Mouse (Mus musculus) adrenal gland, adult 8-10 months (tissue): ENCODE measurements at regions not wholly inside any gene's neighbourhood (a gene's known extent, or its start where the extent isn't known, plus 50 kb on each side); places are given as distances from the start of the nearest gene placed in this dataset.

ENCODE experiments used
- DNase-seq: peaks from one replicate; pipeline ENCODE4 v3.0.0; 2022

- DNase-seq, result no peak
Observed at GRCm38 (mm10) chr6:140934286-140934685, 205.2 kb downstream of the Gm11077 start.

- no peak for DNase-seq
Observed at GRCm38 (mm10) chr6:140938025-140938424, 208.9 kb downstream of the Gm11077 start.

- DNase-seq, result no peak
Observed at GRCm38 (mm10) chr6:140946720-140947119, 217.6 kb downstream of the Gm11077 start.

GRCm38 (mm10) chr6:140950483-140950882 is 221.4 kb downstream of the Gm11077 start:
- no peak for DNase-seq

- DNase-seq, result no peak
Observed at GRCm38 (mm10) chr6:140953256-140953655, 224.2 kb downstream of the Gm11077 start.

GRCm38 (mm10) chr6:140953721-140954120 is 224.6 kb downstream of the Gm11077 start:
- no peak for DNase-seq

- no peak for DNase-seq
Observed at GRCm38 (mm10) chr6:140955751-140956521, 226.9 kb downstream of the Gm11077 start.

- DNase-seq, result no peak
Observed at GRCm38 (mm10) chr6:140956522-140956863, 227.4 kb downstream of the Gm11077 start.

- DNase-seq, result no peak
Observed at GRCm38 (mm10) chr6:140961987-140962386, 232.9 kb downstream of the Gm11077 start.

- no peak for DNase-seq
Observed at GRCm38 (mm10) chr6:140962563-140962962, 233.5 kb downstream of the Gm11077 start.

GRCm38 (mm10) chr6:140973732-140974131 is 244.6 kb downstream of the Gm11077 start:
- no peak for DNase-seq

GRCm38 (mm10) chr6:140976989-140977388 is 247.9 kb downstream of the Gm11077 start:
- no peak for DNase-seq

GRCm38 (mm10) chr6:140983610-140984009 is 254.5 kb downstream of the Gm11077 start:
- DNase-seq, result no peak

- DNase-seq, result no peak
Observed at GRCm38 (mm10) chr6:140984249-140984648, 255.2 kb downstream of the Gm11077 start.

- DNase-seq, result no peak
Observed at GRCm38 (mm10) chr6:140993643-140994580, 255.2 kb upstream of the Pde3a start.

- DNase-seq, result no peak
Observed at GRCm38 (mm10) chr6:140995340-140996135, 253.5 kb upstream of the Pde3a start.

GRCm38 (mm10) chr6:140998069-140998468 is 251.0 kb upstream of the Pde3a start:
- no peak for DNase-seq

- no peak for DNase-seq
Observed at GRCm38 (mm10) chr6:141000552-141000951, 248.5 kb upstream of the Pde3a start.

- no peak for DNase-seq
Observed at GRCm38 (mm10) chr6:141001306-141001705, 247.8 kb upstream of the Pde3a start.

GRCm38 (mm10) chr6:141015055-141015681 is 233.9 kb upstream of the Pde3a start:
- no peak for DNase-seq

GRCm38 (mm10) chr6:141023501-141023900 is 225.6 kb upstream of the Pde3a start:
- no peak for DNase-seq

GRCm38 (mm10) chr6:141027353-141027752 is 221.7 kb upstream of the Pde3a start:
- no peak for DNase-seq
